Mouse (Mus musculus) T-helper 2 cell (primary cell): ENCODE measurements at regions not wholly inside any gene's neighbourhood (a gene's known extent, or its start where the extent isn't known, plus 50 kb on each side); places are given as distances from the start of the nearest gene placed in this dataset.

Experiments
- in situ Hi-C: fragments of 300-600 bp; cut with MboI, MseI; formaldehyde crosslinking; loops from one replicate; pipeline ENCODE4 v1.15.1; 2025; ENCODE audit warnings: high pct_unique_total_duplicates

DNA sequence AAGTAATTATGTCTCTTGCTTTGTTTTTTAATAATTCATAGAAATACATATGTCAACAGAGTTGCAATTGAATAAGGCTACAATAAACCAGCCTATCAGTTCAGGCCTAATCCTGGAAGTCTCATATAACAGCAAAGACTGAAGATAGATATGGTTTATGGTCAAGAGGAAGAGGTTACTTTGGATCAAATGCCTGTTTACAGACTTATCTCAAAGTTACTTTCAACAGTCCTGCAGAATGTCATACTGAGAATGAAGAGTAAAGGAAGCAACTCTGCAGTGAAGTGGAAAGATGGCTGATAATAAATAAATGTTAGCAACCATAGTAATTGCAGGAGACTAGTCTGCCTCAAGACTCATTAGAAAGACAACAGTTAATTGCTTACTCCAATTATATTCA, 684.8 kb upstream of the Vstm2a start:
- in situ Hi-C loops, result no loop called here

GRCm38 (mm10) chr11:15619963-15620362, 637.6 kb upstream of the Vstm2a start:
- in situ Hi-C loops, result loop anchor here (5.0 kb wide), 1 partner anchor 98 kb away; no protein-coding TSS in a partner anchor

- in situ Hi-C loops, result no loop called here
Measured at GRCm38 (mm10) chr11:15649025-15649680, 608.4 kb upstream of the Vstm2a start.

GRCm38 (mm10) chr11:15689073-15689472, 568.5 kb upstream of the Vstm2a start:
- in situ Hi-C loops, result loop anchor here (25.0 kb wide), 1 partner anchor 1223 kb away; no protein-coding TSS in a partner anchor

DNA sequence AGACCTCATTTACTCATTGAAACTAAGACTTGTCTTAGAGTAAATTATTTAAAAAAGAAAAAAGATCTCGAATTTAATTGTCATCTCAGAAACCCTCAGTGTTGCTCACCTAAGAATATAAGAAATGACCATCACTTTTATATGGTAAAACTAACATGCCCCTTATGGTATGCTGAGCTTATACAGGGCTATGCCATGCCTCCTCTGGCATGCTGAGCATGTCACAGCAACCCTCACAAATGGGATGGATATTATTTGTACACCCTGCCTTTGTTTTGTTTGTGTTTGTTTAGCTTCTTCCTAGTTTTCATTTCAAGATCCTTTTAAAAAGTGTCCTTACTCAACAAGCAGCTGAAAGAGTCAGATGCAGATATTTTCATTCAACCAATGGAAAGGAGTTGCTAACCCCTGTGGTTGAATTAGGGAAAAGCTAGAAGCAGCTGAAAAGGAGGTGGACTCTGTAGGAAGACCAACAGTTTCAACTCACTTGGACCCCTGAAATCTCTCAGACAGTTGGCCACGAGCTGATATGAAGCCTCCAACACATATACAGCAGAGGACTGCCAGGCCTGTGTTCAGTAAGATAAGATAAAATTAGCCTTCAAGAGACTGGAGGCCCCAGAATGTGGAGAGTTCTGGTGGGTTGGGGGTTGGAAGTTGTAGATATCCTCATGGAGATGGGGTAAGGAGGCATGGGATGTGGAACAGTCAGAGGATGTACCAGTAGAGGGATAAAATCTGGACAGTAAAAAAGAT, 559.3 kb upstream of the Vstm2a start:
- in situ Hi-C loops, result loop anchor here (25.0 kb wide), 1 partner anchor 1214 kb away; no protein-coding TSS in a partner anchor

DNA sequence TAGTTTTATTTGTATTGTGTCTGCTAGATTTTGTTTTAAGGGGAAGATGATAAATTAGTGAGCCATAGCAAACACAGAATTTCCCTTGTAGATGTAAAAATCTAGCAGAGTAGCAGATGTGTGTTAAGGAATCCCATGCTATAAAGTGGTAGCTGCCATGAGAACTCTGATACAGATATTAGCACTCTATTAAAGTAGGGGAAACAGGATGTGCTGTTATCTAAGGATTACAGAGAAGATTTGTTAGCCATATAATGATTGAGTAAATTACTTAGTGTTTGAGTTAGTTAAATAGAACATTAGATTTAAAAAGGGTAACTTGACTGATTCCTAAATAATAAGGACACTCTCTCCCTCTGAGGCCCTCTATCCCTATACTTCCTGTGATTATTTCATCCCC, 541.5 kb upstream of the Vstm2a start:
- in situ Hi-C loops, result no loop called here

DNA sequence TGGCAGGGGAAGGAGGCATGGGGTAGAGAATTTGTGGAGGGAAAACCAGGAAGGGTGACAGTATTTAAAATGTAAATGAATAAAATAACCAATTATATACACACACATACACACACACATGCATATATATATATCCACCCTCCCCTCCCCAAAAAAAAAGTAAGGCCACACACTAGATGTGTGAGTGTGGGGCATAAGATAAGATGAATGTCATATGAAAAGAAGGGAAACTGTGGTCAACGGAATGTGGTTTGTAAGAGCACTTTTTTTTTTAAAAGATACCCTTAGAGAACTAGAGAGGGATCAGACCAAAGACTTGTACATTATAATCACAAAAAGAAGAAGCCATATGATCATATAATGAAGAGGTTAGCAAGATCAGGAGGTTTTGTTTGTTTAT, 540.0 kb upstream of the Vstm2a start:
- in situ Hi-C loops, result no loop called here

DNA sequence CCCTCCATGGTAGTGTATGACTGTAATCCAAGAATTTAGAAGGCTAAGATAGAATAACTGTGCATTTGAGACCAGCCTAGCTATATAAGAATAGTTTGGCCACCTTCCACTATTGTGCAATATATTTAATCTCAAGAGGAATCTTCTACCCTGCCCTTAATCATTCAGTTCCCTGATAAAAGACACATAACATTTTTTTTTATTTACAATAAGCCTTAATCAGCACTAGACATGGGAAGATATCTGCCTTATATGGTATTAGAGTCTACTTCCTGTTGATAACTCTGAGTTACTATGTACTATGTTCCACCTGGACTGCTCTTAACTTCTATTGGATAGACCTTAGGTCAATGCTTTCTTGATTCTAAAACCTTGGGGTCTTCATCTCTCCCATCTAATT, 519.9 kb upstream of the Vstm2a start:
- in situ Hi-C loops, result no loop called here

DNA sequence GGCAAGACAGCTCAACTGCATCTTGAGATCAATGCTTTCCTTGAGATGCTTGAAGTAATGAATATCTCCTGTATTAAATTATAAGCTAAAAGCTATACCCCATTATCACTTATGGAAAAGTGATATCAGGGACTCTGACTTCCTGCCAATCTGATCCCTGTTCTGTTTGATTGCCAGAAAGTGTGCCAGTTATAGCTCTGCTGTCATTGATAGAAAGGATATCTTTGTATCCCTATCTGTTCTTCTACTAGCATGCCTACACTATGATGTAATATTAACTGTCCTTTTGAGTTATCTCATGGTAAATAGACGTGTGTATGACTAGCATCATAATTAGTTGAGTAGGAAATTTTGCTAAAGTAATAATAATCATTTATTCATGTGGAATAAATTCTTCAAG, 501.5 kb upstream of the Vstm2a start:
- in situ Hi-C loops, result no loop called here

DNA sequence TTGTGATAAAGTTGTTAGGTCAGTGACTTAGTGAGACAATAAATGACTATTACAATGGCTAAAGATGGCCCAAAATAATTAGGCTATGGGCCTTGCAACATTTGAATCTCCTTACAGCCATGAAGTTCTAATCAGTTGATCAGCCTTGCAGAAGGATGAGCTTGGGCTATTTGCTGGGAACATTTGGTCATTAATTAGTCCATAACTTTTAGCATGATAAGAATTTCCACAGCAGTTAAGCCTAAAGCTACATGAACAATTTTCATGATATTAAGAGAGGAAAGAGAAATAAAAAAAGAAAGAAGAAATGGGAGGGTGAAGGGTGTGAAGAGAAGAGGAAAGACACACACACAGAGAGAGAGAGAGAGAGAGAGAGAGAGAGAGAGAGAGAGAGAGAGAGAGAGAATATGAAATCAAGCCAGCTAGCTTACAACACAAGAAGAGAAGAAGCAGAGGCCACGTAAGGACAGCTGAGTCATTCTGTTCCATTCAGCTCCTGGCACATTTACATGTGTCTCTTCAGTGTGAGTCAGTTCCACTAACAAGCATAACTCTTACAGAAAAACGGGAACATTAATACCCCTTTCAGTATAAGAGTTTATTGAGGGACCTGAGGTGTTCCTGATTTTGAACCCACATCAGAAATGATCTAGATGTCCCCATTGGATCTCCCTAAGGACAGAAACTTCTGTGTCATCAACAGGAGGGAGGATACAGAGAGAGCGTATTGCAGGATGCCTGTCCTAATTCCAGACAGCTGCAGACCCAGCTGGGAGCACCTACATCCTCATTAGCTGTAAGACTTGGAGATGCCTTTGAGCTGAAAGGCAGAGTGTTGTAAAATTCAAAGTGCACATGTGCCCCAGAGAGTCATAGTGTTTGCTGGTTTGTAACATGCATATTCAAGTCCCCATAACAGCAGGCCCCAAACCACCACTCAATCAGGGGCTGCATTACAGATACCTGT, 487.6 kb upstream of the Vstm2a start:
- in situ Hi-C loops, result no loop called here
